Mouse (Mus musculus) stomach, embryonic 15.5 days (tissue): ENCODE measurements around the gene Ntsr1. TPM values are rescaled to one million over a fixed set of nuclear protein-coding genes. Genes with fewer than 3 reads are reported as not detected.

Source experiments
- ATAC-seq: fragments of 200-750 bp; cut with Nextera tagmentation; 2 replicates; pipeline ENCODE4 v1.8.0; 2017; ENCODE audit warnings: low read depth, moderate number of reproducible peaks, moderate TSS enrichment; ENCODE audit not compliant: insufficient read depth, low FRiP score
- H3K27ac ChIP-seq: fragments of 300-500 bp; sonication (generic); 2 replicates; pipeline ENCODE4 v1.5.1; 2015; ENCODE audit warnings: mild to moderate bottlenecking, inconsistent platforms
- H3K27me3 ChIP-seq: fragments of 300-500 bp; sonication (generic); replicated peaks from 2 replicates; pipeline ENCODE4 v1.6.1; 2015; ENCODE audit warnings: inconsistent platforms
- H3K36me3 ChIP-seq: fragments of 300-500 bp; sonication (generic); 2 replicates; pipeline ENCODE4 v1.6.1; 2015; ENCODE audit warnings: inconsistent platforms
- H3K4me1 ChIP-seq: fragments of 300-500 bp; sonication (generic); 2 replicates; pipeline ENCODE4 v1.6.1; 2015; ENCODE audit warnings: inconsistent platforms
- H3K4me2 ChIP-seq: fragments of 300-500 bp; sonication (generic); 2 replicates; pipeline ENCODE4 v1.6.1; 2015; ENCODE audit warnings: mild to moderate bottlenecking, inconsistent platforms
- H3K4me3 ChIP-seq: fragments of 300-500 bp; sonication (generic); replicated peaks from 2 replicates; pipeline ENCODE4 v1.5.1; 2015; ENCODE audit warnings: inconsistent platforms
- H3K9ac ChIP-seq: fragments of 300-500 bp; sonication (generic); 2 replicates; pipeline ENCODE4 v1.6.1; 2015; ENCODE audit warnings: inconsistent platforms
- H3K9me3 ChIP-seq: fragments of 300-500 bp; sonication (generic); 2 replicates; pipeline ENCODE4 v1.6.1; 2016; ENCODE audit warnings: inconsistent platforms
- WGBS: fragments of 180-500 bp; shearing (Covaris S2); methylation state at CpG from one replicate; pipeline ENCODE4 v1.1.7; 2015; 5-methylcytosine and 5-hydroxymethylcytosine counted together
- polyA plus RNA-seq: library from polyadenylated mRNA; unstranded; fragments of >200 nt; fragmentation: Nextera tagmentation; extraction: Ambion mirVana; gene quantifications from 2 replicates; pipeline ENCODE4 v1.2.1, GENCODE M21; 2015

The Ntsr1 gene
- 0.89 and 1.3 TPM in 2 replicates for polyA plus RNA-seq

GRCm38 (mm10) chr2:180499741-180500140 lies at the start of gene Ntsr1:
Gene Ntsr1, plus strand, starts transcription at chr2:180499976.
- Histone ChIP-seq H3K4me1 (peaks cover 24% of the 10 kb centered on the region), H3K4me3 (peak within 1 kb of the TSS; percentile 35), H3K9me3 (no peaks in the 10 kb centered on the region), H3K27me3 (peaks cover 34% of the 10 kb centered on the region), H3K9ac (no peak within 1 kb of the TSS), H3K36me3 (no peaks in the 10 kb centered on the region), H3K4me2 (peak within 1 kb of the TSS; percentile 65), H3K27ac (peak within 1 kb of the TSS; percentile 52)
- WGBS: under 1% methylated on average over 30 of the region's 30 CpGs
- no peak for ATAC-seq

GRCm38 (mm10) chr2:180450529-180450928 lies 49.2 kb upstream of the Ntsr1 start:
- ATAC-seq: no peak
- Histone ChIP-seq H3K4me2 (no peak overlapping the region), H3K27ac (no peak overlapping the region), H3K36me3 (no peaks in the 10 kb centered on the region), H3K9ac (no peak overlapping the region), H3K4me1 (no peaks in the 10 kb centered on the region), H3K27me3 (no peaks in the 10 kb centered on the region), H3K9me3 (no peaks in the 10 kb centered on the region), H3K4me3 (no peak overlapping the region)
- WGBS: 81% methylated on average over 5 of the region's 5 CpGs

- Histone ChIP-seq H3K4me2 (peak within 1 kb of the TSS; percentile 88), H3K4me1 (peaks cover 15% of the 10 kb centered on the region), H3K4me3 (peak within 1 kb of the TSS; percentile 46), H3K9me3 (no peaks in the 10 kb centered on the region), H3K27me3 (peaks cover 22% of the 10 kb centered on the region; the same call in 1 of the 2 replicates), H3K36me3 (no peaks in the 10 kb centered on the region), H3K27ac (no peak within 1 kb of the TSS), H3K9ac (0 out of 2 replicates have a peak within 1 kb of the TSS, but pooled peaks have one; percentile 4)
- 2% methylated on average over 65 of the region's 65 CpGs for WGBS
- ATAC-seq: peak; percentile 94
These were observed 43.8 kb upstream of the Ntsr1 start, which contains the start of gene Slco4a1 for GRCm38 (mm10) chr2:180455723-180456698. Gene Slco4a1, plus strand, starts transcription at chr2:180456245.

DNA sequence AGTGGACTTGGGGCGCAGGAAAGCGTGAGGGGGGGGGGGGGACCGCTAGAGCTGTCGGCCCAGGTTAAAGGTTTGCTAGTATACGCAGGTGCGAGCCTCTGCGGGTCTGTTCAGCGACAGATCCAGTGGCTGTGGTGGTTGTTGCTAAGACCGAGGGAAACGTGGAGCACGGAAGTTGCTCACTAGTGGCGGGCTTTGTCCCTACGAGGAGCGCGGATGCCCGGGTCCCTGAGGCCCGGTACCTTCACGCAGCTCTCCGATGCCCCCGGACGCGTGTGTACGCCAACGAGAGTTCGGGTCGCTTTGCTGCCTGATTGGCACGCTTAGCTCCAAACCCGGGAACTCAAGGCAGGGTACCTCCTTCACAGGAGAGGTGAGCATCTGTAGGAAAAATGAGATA lies 43.1 kb upstream of the Ntsr1 start:
- Histone ChIP-seq H3K9me3 (no peaks in the 10 kb centered on the region), H3K4me2 (peak overlapping the region; percentile 88), H3K4me1 (peaks cover 16% of the 10 kb centered on the region), H3K9ac (no peak overlapping the region), H3K27me3 (peaks cover 22% of the 10 kb centered on the region; the same call in 1 of the 2 replicates), H3K27ac (no peak overlapping the region), H3K4me3 (peak overlapping the region; percentile 46), H3K36me3 (no peaks in the 10 kb centered on the region)
- ATAC-seq: no peak
- 1% methylated on average over 26 of the region's 28 CpGs for WGBS

GRCm38 (mm10) chr2:180457680-180458079 lies 42.1 kb upstream of the Ntsr1 start:
- Histone ChIP-seq H3K36me3 (no peaks in the 10 kb centered on the region), H3K27ac (no peak overlapping the region), H3K27me3 (peaks cover 22% of the 10 kb centered on the region; the same call in 1 of the 2 replicates), H3K9me3 (no peaks in the 10 kb centered on the region), H3K4me3 (no peak overlapping the region), H3K9ac (no peak overlapping the region), H3K4me2 (peak overlapping the region; percentile 88; the same call in 1 of the 2 replicates), H3K4me1 (peaks cover 16% of the 10 kb centered on the region)
- 42% methylated on average over 2 of the region's 2 CpGs for WGBS
- no peak for ATAC-seq

GRCm38 (mm10) chr2:180459437-180459836 lies 40.3 kb upstream of the Ntsr1 start:
- Histone ChIP-seq H3K27me3 (peaks cover 22% of the 10 kb centered on the region; the same call in 1 of the 2 replicates), H3K9me3 (no peaks in the 10 kb centered on the region), H3K36me3 (no peaks in the 10 kb centered on the region), H3K4me1 (peaks cover 16% of the 10 kb centered on the region), H3K4me2 (no peak overlapping the region), H3K27ac (no peak overlapping the region), H3K4me3 (no peak overlapping the region), H3K9ac (no peak overlapping the region)
- 79% methylated on average over 4 of the region's 4 CpGs for WGBS
- no peak for ATAC-seq

DNA sequence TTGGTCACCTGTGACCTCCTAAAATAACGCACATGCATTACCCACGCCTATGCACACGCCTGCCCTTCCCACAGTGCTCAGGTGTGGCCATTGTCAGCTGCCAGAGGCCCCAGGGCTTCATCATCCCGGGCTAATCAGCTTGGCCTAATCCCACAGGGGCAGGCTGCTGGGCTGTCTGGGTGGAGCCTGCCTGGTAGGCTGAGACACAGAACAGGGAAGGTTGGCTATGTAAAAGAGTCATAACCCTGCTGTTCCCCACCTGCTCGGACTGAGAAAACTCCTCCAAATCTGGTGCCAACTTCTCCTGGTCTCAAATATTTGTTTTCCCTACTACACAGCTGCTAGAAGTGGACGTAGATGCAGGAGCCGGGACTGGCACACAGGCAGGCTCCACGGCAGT lies 39.0 kb upstream of the Ntsr1 start:
- 51% methylated on average over 8 of the region's 8 CpGs for WGBS
- ATAC-seq: peak; percentile 13; the same call in 1 of the 2 replicates
- Histone ChIP-seq H3K4me2 (0 out of 2 replicates have a peak overlapping the region, but pooled peaks have one; percentile 5), H3K4me1 (peaks cover 16% of the 10 kb centered on the region), H3K9ac (no peak overlapping the region), H3K9me3 (no peaks in the 10 kb centered on the region), H3K4me3 (no peak overlapping the region), H3K27ac (no peak overlapping the region), H3K27me3 (peaks cover 22% of the 10 kb centered on the region; the same call in 1 of the 2 replicates), H3K36me3 (no peaks in the 10 kb centered on the region)

DNA sequence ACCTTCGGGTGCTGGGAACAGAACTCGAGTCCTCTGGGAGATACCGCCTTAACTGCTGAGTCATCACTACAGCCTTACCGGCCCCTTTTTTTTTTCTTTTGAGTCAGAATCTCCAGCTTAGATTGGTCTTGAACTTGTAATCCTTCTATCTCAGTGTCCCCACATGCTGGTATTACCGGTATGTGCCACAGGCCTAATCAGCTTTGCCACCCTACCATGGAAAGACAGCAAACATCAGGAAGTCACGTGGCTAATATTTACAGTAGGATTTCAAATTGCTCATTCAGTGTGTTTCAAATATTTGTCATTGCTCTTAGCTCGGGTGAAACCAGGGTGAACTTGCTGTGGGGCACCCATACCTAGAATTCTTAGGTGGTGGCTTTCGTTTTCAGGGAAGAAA lies 37.2 kb upstream of the Ntsr1 start:
- ATAC-seq: peak; percentile 51; the same call in 1 of the 2 replicates

GRCm38 (mm10) chr2:180466505-180466904 lies 33.3 kb upstream of the Ntsr1 start:
- Histone ChIP-seq H3K4me2 (no peak overlapping the region), H3K9ac (no peak overlapping the region), H3K4me1 (no peaks in the 10 kb centered on the region), H3K27me3 (0 out of 2 replicates have a peak, but pooled peaks cover 1% of the 10 kb centered on the region), H3K36me3 (no peaks in the 10 kb centered on the region), H3K9me3 (no peaks in the 10 kb centered on the region), H3K27ac (no peak overlapping the region), H3K4me3 (no peak overlapping the region)
- 65% methylated on average over 7 of the region's 7 CpGs for WGBS
- no peak for ATAC-seq

More for the DNA sequence above, 37.2 kb upstream of the Ntsr1 start:
- peak overlapping the region; percentile 23; the same call in 1 of the 2 replicates for H3K4me2 ChIP-seq
- H3K27ac ChIP-seq: peak overlapping the region; percentile 48; the same call in 1 of the 2 replicates
- peaks cover 6% of the 10 kb centered on the region; the same call in 1 of the 2 replicates for H3K27me3 ChIP-seq
- no peaks in the 10 kb centered on the region for H3K9me3 ChIP-seq
- no peak overlapping the region for H3K9ac ChIP-seq
- WGBS: 58% methylated on average over 8 of the region's 8 CpGs
- no peak overlapping the region for H3K4me3 ChIP-seq
- peaks cover 5% of the 10 kb centered on the region; the same call in 1 of the 2 replicates for H3K4me1 ChIP-seq
- H3K36me3 ChIP-seq: no peaks in the 10 kb centered on the region

- 0 out of 2 replicates have a peak, but pooled peaks cover 5% of the 10 kb centered on the region for H3K27me3 ChIP-seq
- no peaks in the 10 kb centered on the region for H3K9me3 ChIP-seq
- H3K4me2 ChIP-seq: no peak overlapping the region
- H3K4me1 ChIP-seq: no peaks in the 10 kb centered on the region
- H3K27ac ChIP-seq: no peak overlapping the region
- WGBS: 97% methylated on average over 8 of the region's 8 CpGs
- ATAC-seq: no peak
- no peaks in the 10 kb centered on the region for H3K36me3 ChIP-seq
- H3K4me3 ChIP-seq: no peak overlapping the region
- no peak overlapping the region for H3K9ac ChIP-seq
These were observed 30.9 kb upstream of the Ntsr1 start for GRCm38 (mm10) chr2:180468871-180469270.

- WGBS: 60% methylated on average over 9 of the region's 9 CpGs
- no peak overlapping the region for H3K4me3 ChIP-seq
These were observed 30.0 kb upstream of the Ntsr1 start for GRCm38 (mm10) chr2:180469768-180470167.

More at GRCm38 (mm10) chr2:180469768-180470167, 30.0 kb upstream of the Ntsr1 start:
- H3K9me3 ChIP-seq: no peaks in the 10 kb centered on the region
- no peaks in the 10 kb centered on the region for H3K4me1 ChIP-seq
- H3K27me3 ChIP-seq: 0 out of 2 replicates have a peak, but pooled peaks cover 5% of the 10 kb centered on the region
- no peak for ATAC-seq
- no peak overlapping the region for H3K4me2 ChIP-seq
- no peak overlapping the region for H3K9ac ChIP-seq
- no peaks in the 10 kb centered on the region for H3K36me3 ChIP-seq
- H3K27ac ChIP-seq: no peak overlapping the region
